Mouse (Mus musculus) embryonic facial prominence, embryonic 13.5 days (tissue): ENCODE measurements around the gene Ndufs6. TPM values are rescaled to one million over a fixed set of nuclear protein-coding genes. Genes with fewer than 3 reads are reported as not detected.

Source experiments
- ATAC-seq: fragments of 200-750 bp; cut with Nextera tagmentation; 2 replicates; pipeline ENCODE4 v1.8.0; 2017; ENCODE audit warnings: low read depth; ENCODE audit not compliant: insufficient number of reproducible peaks, insufficient read depth, low FRiP score, low TSS enrichment
- H3K27ac ChIP-seq: fragments of 300-500 bp; sonication (generic); 2 replicates; pipeline ENCODE4 v1.5.1; 2015; ENCODE audit warnings: moderate library complexity, mild to moderate bottlenecking, inconsistent platforms
- H3K27me3 ChIP-seq: fragments of 300-500 bp; sonication (generic); 2 replicates; pipeline ENCODE4 v1.6.1; 2015; ENCODE audit warnings: mild to moderate bottlenecking, inconsistent platforms
- H3K36me3 ChIP-seq: fragments of 300-500 bp; sonication (generic); 2 replicates; pipeline ENCODE4 v1.6.1; 2015; ENCODE audit warnings: mild to moderate bottlenecking, inconsistent platforms
- H3K4me1 ChIP-seq: fragments of 300-500 bp; sonication (generic); 2 replicates; pipeline ENCODE4 v1.6.1; 2015; ENCODE audit warnings: inconsistent platforms
- H3K4me2 ChIP-seq: fragments of 300-500 bp; sonication (generic); 2 replicates; pipeline ENCODE4 v1.6.1; 2015; ENCODE audit warnings: moderate library complexity, mild to moderate bottlenecking, inconsistent platforms
- H3K4me3 ChIP-seq: fragments of 300-500 bp; sonication (generic); 2 replicates; pipeline ENCODE4 v1.5.1; 2015; ENCODE audit warnings: mild to moderate bottlenecking, inconsistent platforms
- H3K9ac ChIP-seq: fragments of 300-500 bp; sonication (generic); 2 replicates; pipeline ENCODE4 v1.6.1; 2015; ENCODE audit warnings: mild to moderate bottlenecking, inconsistent platforms
- H3K9me3 ChIP-seq: fragments of 300-500 bp; sonication (generic); 2 replicates; pipeline ENCODE4 v1.6.1; 2016; ENCODE audit warnings: inconsistent platforms
- WGBS: fragments of 180-500 bp; shearing (Covaris S2); methylation state at CpG from one replicate; pipeline ENCODE4 v1.1.7; 2015; ENCODE audit warnings: mixed read lengths; 5-methylcytosine and 5-hydroxymethylcytosine counted together
- polyA plus RNA-seq: library from polyadenylated mRNA; unstranded; fragments of >200 nt; fragmentation: Nextera tagmentation; extraction: Ambion mirVana; gene quantifications from 2 replicates; pipeline ENCODE4 v1.2.1, GENCODE M21; 2015

The Ndufs6 gene
- polyA plus RNA-seq, 1 experiment from 2014 or later = 389 TPM

GRCm38 (mm10) chr13:73304729-73305128 lies 23.6 kb downstream of the Ndufs6 start:
- H3K4me2 ChIP-seq = no peak overlapping the region

DNA sequence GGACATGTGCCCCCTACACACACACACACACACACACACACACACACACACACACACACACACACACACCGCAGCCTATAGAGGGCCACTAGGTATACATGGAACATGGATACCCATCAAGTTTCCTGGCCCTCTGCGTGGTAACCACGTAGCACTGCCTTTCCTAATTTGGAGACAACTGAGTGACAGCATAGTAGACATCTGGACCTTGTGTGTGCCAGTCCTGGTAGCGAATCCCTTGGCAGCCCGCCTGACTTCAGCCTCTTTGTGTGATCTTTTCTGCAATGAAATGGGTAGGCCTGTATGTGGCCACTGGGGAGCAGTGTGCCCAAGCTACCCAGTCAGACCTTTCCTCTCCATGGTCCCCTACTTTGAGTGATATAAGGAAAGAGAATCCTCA lies 29.0 kb downstream of the Ndufs6 start:
- 81% methylated on average over 5 of the region's 5 CpGs for WGBS
- Histone ChIP-seq H3K9me3 (no peaks in the 10 kb centered on the region), H3K4me3 (no peak overlapping the region), H3K4me1 (no peaks in the 10 kb centered on the region), H3K4me2 (no peak overlapping the region), H3K27ac (no peak overlapping the region), H3K9ac (no peak overlapping the region), H3K27me3 (no peaks in the 10 kb centered on the region; the same call in 1 of the 2 replicates), H3K36me3 (no peaks in the 10 kb centered on the region)
- no peak for ATAC-seq

More at GRCm38 (mm10) chr13:73304729-73305128, 23.6 kb downstream of the Ndufs6 start:
- no peak for ATAC-seq
- no peak overlapping the region for H3K4me3 ChIP-seq
- WGBS = 56% methylated on average over 6 of the region's 6 CpGs
- no peak overlapping the region for H3K27ac ChIP-seq
- no peaks in the 10 kb centered on the region for H3K36me3 ChIP-seq
- peaks cover 12% of the 10 kb centered on the region for H3K27me3 ChIP-seq
- H3K9ac ChIP-seq = no peak overlapping the region
- H3K9me3 ChIP-seq = no peaks in the 10 kb centered on the region
- no peaks in the 10 kb centered on the region for H3K4me1 ChIP-seq

GRCm38 (mm10) chr13:73298717-73299116 lies 29.6 kb downstream of the Ndufs6 start:
- H3K27me3 ChIP-seq = no peaks in the 10 kb centered on the region
- no peak for ATAC-seq
- WGBS = 75% methylated on average over 4 of the region's 4 CpGs

GRCm38 (mm10) chr13:73291102-73291501 lies 37.2 kb downstream of the Ndufs6 start:
- H3K4me1 ChIP-seq = no peaks in the 10 kb centered on the region
- ATAC-seq = no peak
- H3K36me3 ChIP-seq = no peaks in the 10 kb centered on the region
- H3K9ac ChIP-seq = no peak overlapping the region
- H3K27ac ChIP-seq = no peak overlapping the region
- no peak overlapping the region for H3K4me3 ChIP-seq
- H3K27me3 ChIP-seq = 0 out of 2 replicates have a peak, but pooled peaks cover 4% of the 10 kb centered on the region
- H3K4me2 ChIP-seq = no peak overlapping the region
- H3K9me3 ChIP-seq = no peaks in the 10 kb centered on the region
- 16% methylated on average over 2 of the region's 2 CpGs for WGBS

More at GRCm38 (mm10) chr13:73298717-73299116, 29.6 kb downstream of the Ndufs6 start:
- Histone ChIP-seq H3K4me1 (no peaks in the 10 kb centered on the region), H3K9me3 (no peaks in the 10 kb centered on the region), H3K9ac (no peak overlapping the region), H3K27ac (no peak overlapping the region), H3K4me3 (no peak overlapping the region), H3K36me3 (no peaks in the 10 kb centered on the region), H3K4me2 (no peak overlapping the region)

- Histone ChIP-seq H3K4me2 (no peak overlapping the region), H3K4me3 (no peak overlapping the region), H3K9me3 (no peaks in the 10 kb centered on the region), H3K4me1 (no peaks in the 10 kb centered on the region), H3K9ac (no peak overlapping the region), H3K27me3 (0 out of 2 replicates have a peak, but pooled peaks cover 4% of the 10 kb centered on the region), H3K36me3 (no peaks in the 10 kb centered on the region), H3K27ac (no peak overlapping the region)
- WGBS = 74% methylated on average over 6 of the region's 6 CpGs
- no peak for ATAC-seq
These were observed 38.1 kb downstream of the Ndufs6 start for GRCm38 (mm10) chr13:73290206-73290605.

DNA sequence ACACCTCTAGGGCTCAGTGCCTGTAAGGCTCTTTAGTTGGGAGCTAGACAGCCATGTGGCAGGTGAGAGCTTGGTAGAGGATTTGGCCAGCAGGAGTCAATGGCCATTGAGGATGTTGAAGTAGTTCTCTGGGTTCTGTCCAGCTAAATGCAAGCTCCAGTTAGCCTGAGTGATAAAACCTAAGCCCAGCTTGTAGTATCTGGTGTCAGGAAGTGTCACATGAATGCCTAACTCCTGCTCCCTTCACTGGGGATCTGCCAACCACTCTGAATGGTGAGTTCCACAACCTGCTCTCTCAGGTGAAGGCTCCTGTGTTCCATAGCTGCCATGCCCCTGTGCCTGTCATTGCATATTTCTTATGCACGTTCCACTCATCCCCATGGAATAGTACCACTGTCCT lies 44.8 kb downstream of the Ndufs6 start:
- no peaks in the 10 kb centered on the region for H3K9me3 ChIP-seq
- H3K4me1 ChIP-seq = no peaks in the 10 kb centered on the region
- H3K36me3 ChIP-seq = no peaks in the 10 kb centered on the region
- H3K9ac ChIP-seq = no peak overlapping the region
- 0 out of 2 replicates have a peak, but pooled peaks cover 6% of the 10 kb centered on the region for H3K27me3 ChIP-seq
- H3K27ac ChIP-seq = no peak overlapping the region
- H3K4me3 ChIP-seq = no peak overlapping the region
- ATAC-seq = no peak
- H3K4me2 ChIP-seq = no peak overlapping the region
- 89% methylated on average over 1 of the region's 1 CpGs for WGBS

DNA sequence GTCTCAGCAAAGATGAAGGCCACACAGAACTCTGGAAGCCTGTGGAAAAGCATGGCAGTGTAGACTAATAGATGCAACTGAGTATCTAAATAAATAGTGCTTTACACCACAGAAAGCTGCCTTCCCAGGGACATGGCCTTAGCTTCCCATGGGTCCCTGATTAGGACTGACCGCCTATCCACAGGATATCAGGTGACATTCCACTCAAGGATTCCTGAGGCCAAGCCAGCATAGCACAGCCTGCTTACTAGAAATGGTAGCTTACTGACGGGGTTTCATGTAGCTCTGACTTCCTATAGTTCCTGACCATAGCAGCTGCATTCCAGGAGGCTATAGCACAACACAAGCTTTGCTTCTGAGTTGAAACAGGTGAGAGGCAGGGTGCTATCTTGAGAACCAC lies 45.9 kb downstream of the Ndufs6 start:
- Histone ChIP-seq H3K27me3 (0 out of 2 replicates have a peak, but pooled peaks cover 3% of the 10 kb centered on the region), H3K4me2 (no peak overlapping the region), H3K27ac (no peak overlapping the region), H3K9me3 (no peaks in the 10 kb centered on the region), H3K9ac (no peak overlapping the region), H3K36me3 (no peaks in the 10 kb centered on the region), H3K4me1 (no peaks in the 10 kb centered on the region), H3K4me3 (no peak overlapping the region)
- 55% methylated on average over 2 of the region's 2 CpGs for WGBS
- ATAC-seq = no peak

GRCm38 (mm10) chr13:73279196-73279595 lies 49.1 kb downstream of the Ndufs6 start:
- ATAC-seq = no peak
- no peak overlapping the region for H3K4me3 ChIP-seq
- 45% methylated on average over 1 of the region's 1 CpGs for WGBS
- no peaks in the 10 kb centered on the region for H3K9me3 ChIP-seq
- H3K4me2 ChIP-seq = no peak overlapping the region
- H3K36me3 ChIP-seq = no peaks in the 10 kb centered on the region
- H3K9ac ChIP-seq = no peak overlapping the region
- peaks cover 20% of the 10 kb centered on the region for H3K27me3 ChIP-seq
- H3K4me1 ChIP-seq = no peaks in the 10 kb centered on the region
- no peak overlapping the region for H3K27ac ChIP-seq

- Histone ChIP-seq H3K9me3 (no peaks in the 10 kb centered on the region), H3K27ac (no peak overlapping the region), H3K9ac (no peak overlapping the region), H3K4me2 (no peak overlapping the region), H3K27me3 (peaks cover 32% of the 10 kb centered on the region), H3K36me3 (no peaks in the 10 kb centered on the region), H3K4me3 (no peak overlapping the region), H3K4me1 (no peaks in the 10 kb centered on the region)
- no peak for ATAC-seq
- WGBS = 52% methylated on average over 1 of the region's 1 CpGs
These were observed 50.5 kb downstream of the Ndufs6 start for GRCm38 (mm10) chr13:73277797-73278196.

- Histone ChIP-seq H3K27me3 (peaks cover 36% of the 10 kb centered on the region), H3K9ac (no peak overlapping the region), H3K4me3 (no peak overlapping the region), H3K36me3 (no peaks in the 10 kb centered on the region), H3K4me1 (no peaks in the 10 kb centered on the region), H3K27ac (no peak overlapping the region), H3K9me3 (no peaks in the 10 kb centered on the region), H3K4me2 (no peak overlapping the region)
- no peak for ATAC-seq
- WGBS = 84% methylated on average over 6 of the region's 6 CpGs
These were observed 51.0 kb downstream of the Ndufs6 start for GRCm38 (mm10) chr13:73277361-73277760.

GRCm38 (mm10) chr13:73273536-73273935 lies 54.8 kb downstream of the Ndufs6 start:
- no peaks in the 10 kb centered on the region for H3K9me3 ChIP-seq
- H3K27me3 ChIP-seq = peaks cover 74% of the 10 kb centered on the region
- peaks cover 20% of the 10 kb centered on the region for H3K4me1 ChIP-seq
- H3K36me3 ChIP-seq = no peaks in the 10 kb centered on the region
- no peak overlapping the region for H3K9ac ChIP-seq
- H3K4me3 ChIP-seq = no peak overlapping the region
- no peak overlapping the region for H3K4me2 ChIP-seq
- H3K27ac ChIP-seq = no peak overlapping the region
- 14% methylated on average over 1 of the region's 1 CpGs for WGBS
- ATAC-seq = no peak

GRCm38 (mm10) chr13:73272794-73273282 lies 55.5 kb downstream of the Ndufs6 start:
- ATAC-seq = no peak
- Histone ChIP-seq H3K9ac (no peak overlapping the region), H3K27me3 (peaks cover 81% of the 10 kb centered on the region), H3K9me3 (no peaks in the 10 kb centered on the region), H3K4me3 (no peak overlapping the region), H3K4me1 (peaks cover 24% of the 10 kb centered on the region), H3K27ac (no peak overlapping the region), H3K36me3 (no peaks in the 10 kb centered on the region), H3K4me2 (no peak overlapping the region)
